Mouse (Mus musculus) olfactory bulb, adult 2 months (tissue): ENCODE data around the gene Mgat4c.

Experiments
- CTCF ChIP-seq: fragments of 200-500 bp; IDR thresholded peaks from 2 replicates; pipeline ENCODE4 v1.5.1; 2012; ENCODE audit warnings: low read depth, mild to moderate bottlenecking, low read length, moderate library complexity; ENCODE audit not compliant: insufficient read depth
- POLR2A ChIP-seq: fragments of 200-500 bp; IDR thresholded peaks from 2 replicates; pipeline ENCODE4 v1.6.1; 2012; ENCODE audit warnings: mild to moderate bottlenecking, low read depth, low read length, moderate library complexity; ENCODE audit not compliant: insufficient read depth

DNA sequence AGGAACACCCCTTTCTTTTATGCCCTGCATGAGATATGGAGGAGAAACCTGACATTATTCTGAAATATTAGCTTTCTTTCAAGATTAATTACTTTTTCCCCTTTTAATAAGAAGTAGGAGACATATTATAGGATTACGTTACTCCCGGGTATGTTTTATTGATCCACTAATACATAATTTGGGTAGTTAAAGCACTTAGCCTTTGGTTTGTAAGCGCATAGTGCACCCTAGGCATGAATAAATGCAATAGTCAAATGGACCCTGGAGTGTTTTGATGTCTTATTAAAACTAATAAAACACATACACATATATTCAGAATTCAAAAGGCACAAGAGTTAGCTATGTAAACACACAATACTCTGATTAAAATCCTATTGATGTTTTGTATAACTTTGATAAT, 374.9 kb downstream of the Mgat4c start:
- no peak for TF ChIP-seq CTCF
- TF ChIP-seq POLR2A, result no peak
